Mouse (Mus musculus): ENCODE measurements around the gene Rps6ka5. TPM values are rescaled to one million over a fixed set of nuclear protein-coding genes. Genes with fewer than 3 reads are reported as not detected.

The Rps6ka5 gene
- polyA plus RNA-seq, 1 experiment from 2014 or later, result 3.8 TPM

GRCm38 (mm10) chr12:100530871-100531270 is 195.9 kb downstream of the Rps6ka5 start:
- Histone ChIP-seq H3K36me3 (replicated peaks; ENCODE audit: control insufficient read depth, insufficient read depth, low read depth, low read length) (no peaks in the 10 kb centered on the region), H3K4me3 (ENCODE audit: low read depth, low read length) (no peak overlapping the region), H3K27me3 (ENCODE audit: control insufficient read depth, insufficient read depth, low read length) (no peaks in the 10 kb centered on the region), H3K4me2 (ENCODE audit: low read depth, low read length) (no peak overlapping the region), H3K9ac (replicated peaks; ENCODE audit: low read length) (no peak overlapping the region), H3K4me1 (ENCODE audit: control insufficient read depth, insufficient read depth, low read length) (no peaks in the 10 kb centered on the region), H3K9me3 (replicated peaks; ENCODE audit: control insufficient read depth, low read length) (no peaks in the 10 kb centered on the region), H3K27ac (replicated peaks; ENCODE audit: low read depth, low read length) (no peak overlapping the region)
- ATAC-seq (replicated peaks; ENCODE audit: insufficient number of reproducible peaks, low FRiP score, low TSS enrichment, low read depth), result no peak
- WGBS, result 80% methylated on average over 5 of the region's 5 CpGs
- no peak for DNase-seq (ENCODE audit: low spot score)

- no peak overlapping the region for H3K4me2 ChIP-seq (ENCODE audit: low read depth, low read length)
- no peak overlapping the region for H3K27ac ChIP-seq (replicated peaks; ENCODE audit: low read depth, low read length)
- 77% methylated on average over 5 of the region's 5 CpGs for WGBS
- H3K9me3 ChIP-seq (replicated peaks; ENCODE audit: control insufficient read depth, low read length), result no peaks in the 10 kb centered on the region
- ATAC-seq (replicated peaks; ENCODE audit: insufficient number of reproducible peaks, low FRiP score, low TSS enrichment, low read depth) (no peak), DNase-seq (ENCODE audit: low spot score) (no peak)
- no peaks in the 10 kb centered on the region for H3K36me3 ChIP-seq (replicated peaks; ENCODE audit: control insufficient read depth, insufficient read depth, low read depth, low read length)
- H3K4me1 ChIP-seq (ENCODE audit: control insufficient read depth, insufficient read depth, low read length), result no peaks in the 10 kb centered on the region
- H3K27me3 ChIP-seq (ENCODE audit: control insufficient read depth, insufficient read depth, low read length), result no peaks in the 10 kb centered on the region
- no peak overlapping the region for H3K9ac ChIP-seq (replicated peaks; ENCODE audit: low read length)
- H3K4me3 ChIP-seq (ENCODE audit: low read depth, low read length), result no peak overlapping the region
These were observed 197.1 kb downstream of the Rps6ka5 start for GRCm38 (mm10) chr12:100529651-100530050.

- Histone ChIP-seq H3K4me3 (ENCODE audit: low read depth, low read length) (no peak overlapping the region), H3K4me1 (ENCODE audit: control insufficient read depth, insufficient read depth, low read length) (no peaks in the 10 kb centered on the region), H3K36me3 (replicated peaks; ENCODE audit: control insufficient read depth, insufficient read depth, low read depth, low read length) (no peaks in the 10 kb centered on the region), H3K9ac (replicated peaks; ENCODE audit: low read length) (no peak overlapping the region), H3K27ac (replicated peaks; ENCODE audit: low read depth, low read length) (no peak overlapping the region), H3K27me3 (ENCODE audit: control insufficient read depth, insufficient read depth, low read length) (no peaks in the 10 kb centered on the region), H3K4me2 (ENCODE audit: low read depth, low read length) (no peak overlapping the region), H3K9me3 (replicated peaks; ENCODE audit: control insufficient read depth, low read length) (no peaks in the 10 kb centered on the region)
- 15% methylated on average over 8 of the region's 8 CpGs for WGBS
- ATAC-seq (replicated peaks; ENCODE audit: insufficient number of reproducible peaks, low FRiP score, low TSS enrichment, low read depth) (no peak), DNase-seq (ENCODE audit: low spot score) (peak; percentile 47)
These were observed 197.6 kb downstream of the Rps6ka5 start for GRCm38 (mm10) chr12:100529172-100529571.

GRCm38 (mm10) chr12:100528246-100528645 is 198.5 kb downstream of the Rps6ka5 start:
- H3K9ac ChIP-seq (replicated peaks; ENCODE audit: low read length), result no peak overlapping the region
- H3K4me2 ChIP-seq (ENCODE audit: low read depth, low read length), result no peak overlapping the region
- ATAC-seq (replicated peaks; ENCODE audit: insufficient number of reproducible peaks, low FRiP score, low TSS enrichment, low read depth), result no peak
- no peaks in the 10 kb centered on the region for H3K36me3 ChIP-seq (replicated peaks; ENCODE audit: control insufficient read depth, insufficient read depth, low read depth, low read length)
- DNase-seq (ENCODE audit: low spot score), result no peak
- WGBS, result 57% methylated on average over 3 of the region's 3 CpGs
- no peaks in the 10 kb centered on the region for H3K27me3 ChIP-seq (ENCODE audit: control insufficient read depth, insufficient read depth, low read length)
- no peak overlapping the region for H3K27ac ChIP-seq (replicated peaks; ENCODE audit: low read depth, low read length)
- no peaks in the 10 kb centered on the region for H3K9me3 ChIP-seq (replicated peaks; ENCODE audit: control insufficient read depth, low read length)
- H3K4me1 ChIP-seq (ENCODE audit: control insufficient read depth, insufficient read depth, low read length), result no peaks in the 10 kb centered on the region
- no peak overlapping the region for H3K4me3 ChIP-seq (ENCODE audit: low read depth, low read length)

- Histone ChIP-seq H3K36me3 (replicated peaks; ENCODE audit: control insufficient read depth, insufficient read depth, low read depth, low read length) (no peaks in the 10 kb centered on the region), H3K4me2 (ENCODE audit: low read depth, low read length) (peak overlapping the region; percentile 21; the same call in 1 of the 2 replicates), H3K9ac (replicated peaks; ENCODE audit: low read length) (no peak overlapping the region), H3K4me3 (ENCODE audit: low read depth, low read length) (no peak overlapping the region), H3K27me3 (ENCODE audit: control insufficient read depth, insufficient read depth, low read length) (no peaks in the 10 kb centered on the region), H3K9me3 (replicated peaks; ENCODE audit: control insufficient read depth, low read length) (no peaks in the 10 kb centered on the region), H3K27ac (replicated peaks; ENCODE audit: low read depth, low read length) (no peak overlapping the region), H3K4me1 (ENCODE audit: control insufficient read depth, insufficient read depth, low read length) (no peaks in the 10 kb centered on the region)
- ATAC-seq (replicated peaks; ENCODE audit: insufficient number of reproducible peaks, low FRiP score, low TSS enrichment, low read depth) (peak; percentile 97), DNase-seq (ENCODE audit: low spot score) (peak; percentile 85)
- WGBS, result 8% methylated on average over 9 of the region's 9 CpGs
These were observed 199.0 kb downstream of the Rps6ka5 start for GRCm38 (mm10) chr12:100527753-100528152.

GRCm38 (mm10) chr12:100527241-100527640 is 199.5 kb downstream of the Rps6ka5 start:
- Histone ChIP-seq H3K27ac (replicated peaks; ENCODE audit: low read depth, low read length) (no peak overlapping the region), H3K4me3 (ENCODE audit: low read depth, low read length) (no peak overlapping the region), H3K4me1 (ENCODE audit: control insufficient read depth, insufficient read depth, low read length) (no peaks in the 10 kb centered on the region)

GRCm38 (mm10) chr12:100525939-100526338 is 200.8 kb downstream of the Rps6ka5 start:
- WGBS, result 43% methylated on average over 1 of the region's 1 CpGs
- no peaks in the 10 kb centered on the region for H3K4me1 ChIP-seq (ENCODE audit: control insufficient read depth, insufficient read depth, low read length)
- H3K27me3 ChIP-seq (ENCODE audit: control insufficient read depth, insufficient read depth, low read length), result no peaks in the 10 kb centered on the region
- H3K27ac ChIP-seq (replicated peaks; ENCODE audit: low read depth, low read length), result no peak overlapping the region
- DNase-seq (ENCODE audit: low spot score) (no peak), ATAC-seq (replicated peaks; ENCODE audit: insufficient number of reproducible peaks, low FRiP score, low TSS enrichment, low read depth) (no peak)
- H3K4me3 ChIP-seq (ENCODE audit: low read depth, low read length), result no peak overlapping the region
- no peaks in the 10 kb centered on the region for H3K9me3 ChIP-seq (replicated peaks; ENCODE audit: control insufficient read depth, low read length)
- H3K4me2 ChIP-seq (ENCODE audit: low read depth, low read length), result no peak overlapping the region
- no peaks in the 10 kb centered on the region for H3K36me3 ChIP-seq (replicated peaks; ENCODE audit: control insufficient read depth, insufficient read depth, low read depth, low read length)
- H3K9ac ChIP-seq (replicated peaks; ENCODE audit: low read length), result no peak overlapping the region

More at GRCm38 (mm10) chr12:100527241-100527640, 199.5 kb downstream of the Rps6ka5 start:
- no peaks in the 10 kb centered on the region for H3K36me3 ChIP-seq (replicated peaks; ENCODE audit: control insufficient read depth, insufficient read depth, low read depth, low read length)
- no peaks in the 10 kb centered on the region for H3K9me3 ChIP-seq (replicated peaks; ENCODE audit: control insufficient read depth, low read length)
- 76% methylated on average over 9 of the region's 9 CpGs for WGBS
- H3K9ac ChIP-seq (replicated peaks; ENCODE audit: low read length), result no peak overlapping the region
- DNase-seq (ENCODE audit: low spot score), result no peak
- no peaks in the 10 kb centered on the region for H3K27me3 ChIP-seq (ENCODE audit: control insufficient read depth, insufficient read depth, low read length)
- no peak for ATAC-seq (replicated peaks; ENCODE audit: insufficient number of reproducible peaks, low FRiP score, low TSS enrichment, low read depth)
- peak overlapping the region; percentile 21; the same call in 1 of the 2 replicates for H3K4me2 ChIP-seq (ENCODE audit: low read depth, low read length)

- ATAC-seq (replicated peaks; ENCODE audit: insufficient number of reproducible peaks, low FRiP score, low TSS enrichment, low read depth), result peak; percentile 57; the same call in 1 of the 2 replicates
- no peaks in the 10 kb centered on the region for H3K27me3 ChIP-seq (ENCODE audit: control insufficient read depth, insufficient read depth, low read length)
- H3K9ac ChIP-seq (replicated peaks; ENCODE audit: low read length), result peak within 1 kb of the TSS; percentile 96
- H3K4me3 ChIP-seq (ENCODE audit: low read depth, low read length), result peak within 1 kb of the TSS; percentile 83
- WGBS, result 3% methylated on average over 21 of the region's 42 CpGs
- H3K4me2 ChIP-seq (ENCODE audit: low read depth, low read length), result peak within 1 kb of the TSS; percentile 79
- H3K9me3 ChIP-seq (replicated peaks; ENCODE audit: control insufficient read depth, low read length), result no peaks in the 10 kb centered on the region
- no peaks in the 10 kb centered on the region for H3K36me3 ChIP-seq (replicated peaks; ENCODE audit: control insufficient read depth, insufficient read depth, low read depth, low read length)
- peak within 1 kb of the TSS; percentile 62 for H3K27ac ChIP-seq (replicated peaks; ENCODE audit: low read depth, low read length)
- H3K4me1 ChIP-seq (ENCODE audit: control insufficient read depth, insufficient read depth, low read length), result no peaks in the 10 kb centered on the region
- DNase-seq (ENCODE audit: low spot score), result peak; percentile 69
These were observed 206.0 kb downstream of the Rps6ka5 start, which contains the start of gene Ttc7b for GRCm38 (mm10) chr12:100520794-100521186. Ttc7b (minus strand) TSS chr12:100520826.
